Mouse (Mus musculus): ENCODE measurements around the gene Lrrn2.
"Not testable (repeated sequence)": the region's sequence is repeated elsewhere in the genome, so short reads cannot be mapped to it uniquely, and the experiment has no call there.

Gene Lrrn2

GRCm38 (mm10) chr1:132928907-132929250, 48.8 kb downstream of the Lrrn2 start:
- in situ Hi-C loops (cut with MboI, MseI), result loop anchor here (25.0 kb wide), 1 partner anchor 1058 kb away; no protein-coding TSS in a partner anchor

DNA sequence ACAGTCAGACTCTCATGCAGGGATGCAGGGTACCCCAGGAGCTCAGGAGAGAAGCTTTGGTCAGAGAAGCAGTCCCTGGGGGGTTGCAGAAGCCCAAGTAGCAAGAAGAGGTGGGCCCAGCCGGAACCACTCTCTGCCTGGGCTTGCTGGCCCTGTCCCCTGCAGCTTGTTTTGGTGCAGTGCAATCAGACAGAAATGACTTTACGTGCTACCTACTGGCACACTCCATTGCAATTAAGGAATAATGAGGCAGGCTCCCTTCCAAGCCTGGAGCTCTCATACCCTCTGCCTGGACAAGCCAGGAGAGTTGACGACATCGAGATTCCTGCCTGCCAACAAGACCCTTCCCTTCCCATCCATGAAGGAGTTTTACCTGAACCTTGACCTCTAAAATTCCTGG, 50.2 kb downstream of the Lrrn2 start:
- in situ Hi-C loops (cut with MboI, MseI), result loop anchor here (10.0 to 25.0 kb wide), 2 partner anchors 365 to 1057 kb away; no protein-coding TSS in a partner anchor

- in situ Hi-C loops (cut with MboI, MseI), result loop anchor here (10.0 to 25.0 kb wide), 2 partner anchors 368 to 1055 kb away; no protein-coding TSS in a partner anchor
Measured at GRCm38 (mm10) chr1:132932421-132932820, 52.3 kb downstream of the Lrrn2 start.

DNA sequence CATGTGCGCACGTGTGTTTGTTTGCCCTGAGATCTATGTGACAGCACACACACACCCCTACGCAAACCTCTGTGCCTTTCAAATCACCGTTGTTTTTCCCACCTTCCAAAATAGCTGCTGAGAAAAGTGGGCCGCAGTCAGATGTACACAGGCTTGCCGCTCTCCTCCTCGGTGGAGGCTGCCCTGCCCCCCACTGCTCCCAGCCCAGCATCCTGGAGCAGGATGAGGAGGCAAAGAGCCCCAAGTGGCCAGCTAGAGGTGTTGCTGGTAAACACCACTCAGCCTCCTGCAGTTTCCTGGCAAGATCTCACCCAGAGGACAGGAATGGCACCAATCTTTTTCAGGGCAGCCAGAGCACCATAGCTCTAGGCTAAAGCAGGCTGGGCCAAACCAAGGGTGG, 54.8 kb downstream of the Lrrn2 start:
- in situ Hi-C loops (cut with MboI, MseI), result loop anchor here (10.0 to 25.0 kb wide), 2 partner anchors 370 to 1052 kb away; no protein-coding TSS in a partner anchor

DNA sequence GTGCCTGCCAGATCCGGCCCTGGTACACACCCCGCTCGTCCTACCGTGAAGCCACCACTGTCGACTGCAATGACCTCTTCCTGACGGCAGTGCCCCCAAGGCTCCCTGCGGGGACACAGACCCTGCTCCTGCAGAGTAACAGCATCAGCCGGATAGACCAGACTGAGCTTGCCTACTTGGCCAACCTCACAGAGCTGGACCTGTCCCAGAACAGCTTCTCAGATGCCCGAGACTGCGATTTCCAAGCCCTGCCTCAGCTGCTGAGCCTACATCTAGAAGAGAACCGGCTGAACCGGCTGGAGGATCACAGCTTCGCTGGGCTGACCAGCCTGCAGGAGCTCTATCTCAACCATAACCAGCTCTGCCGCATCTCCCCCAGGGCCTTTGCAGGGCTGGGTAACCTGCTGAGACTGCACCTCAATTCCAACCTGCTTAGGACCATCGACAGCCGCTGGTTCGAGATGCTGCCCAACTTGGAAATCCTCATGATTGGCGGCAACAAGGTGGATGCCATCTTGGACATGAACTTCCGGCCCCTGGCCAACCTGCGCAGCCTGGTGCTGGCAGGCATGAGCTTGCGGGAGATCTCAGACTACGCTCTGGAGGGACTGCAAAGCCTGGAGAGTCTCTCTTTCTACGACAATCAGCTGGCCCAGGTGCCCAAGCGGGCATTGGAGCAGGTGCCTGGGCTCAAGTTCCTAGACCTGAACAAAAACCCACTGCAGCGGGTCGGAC, 57.4 kb downstream of the Lrrn2 start:
- in situ Hi-C loops (cut with MboI, MseI), result loop anchor here (10.0 to 25.0 kb wide), 2 partner anchors 373 to 1050 kb away; no protein-coding TSS in a partner anchor

DNA sequence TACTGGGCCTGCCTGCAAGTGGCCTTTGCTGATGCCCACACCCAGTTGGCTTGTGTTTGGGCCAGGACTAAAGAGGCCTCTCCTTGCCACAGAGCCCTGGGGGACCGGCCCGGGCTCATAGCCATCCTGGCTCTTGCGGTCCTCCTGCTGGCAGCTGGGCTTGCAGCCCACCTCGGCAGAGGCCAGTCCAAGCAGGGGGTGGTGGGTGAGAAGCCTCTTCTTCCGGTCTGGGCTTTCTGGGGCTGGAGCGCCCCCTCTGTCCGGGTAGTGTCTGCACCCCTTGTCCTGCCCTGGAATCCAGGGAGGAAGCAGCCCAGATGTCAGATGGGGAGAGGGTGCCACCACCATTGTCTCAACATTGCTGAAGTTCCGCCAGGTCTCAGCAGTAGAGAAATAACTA, 58.9 kb downstream of the Lrrn2 start:
- in situ Hi-C loops (cut with MboI, MseI), result loop anchor here (10.0 to 25.0 kb wide), 2 partner anchors 374 to 1048 kb away; no protein-coding TSS in a partner anchor

DNA sequence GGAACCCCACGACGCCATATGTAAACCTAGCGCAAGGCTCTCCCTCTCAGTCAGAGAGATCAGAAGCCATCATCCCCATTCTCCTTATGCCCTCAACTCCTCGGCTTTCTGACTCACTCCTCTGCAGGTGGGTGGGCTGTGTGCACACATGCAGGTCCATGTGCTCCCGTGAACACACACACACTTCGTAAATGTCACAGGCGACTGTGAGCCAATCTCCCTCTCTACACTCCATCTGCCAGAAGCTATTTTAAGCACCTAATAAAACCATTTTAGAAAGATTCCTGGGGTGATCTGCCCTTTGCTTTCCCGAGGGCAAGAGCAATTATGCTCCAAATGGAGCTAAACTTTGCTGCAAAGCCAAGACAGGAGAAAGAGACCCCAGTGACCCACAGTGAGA, 65.8 kb downstream of the Lrrn2 start:
- in situ Hi-C loops (cut with MboI, MseI), result loop anchor here (25.0 kb wide), 1 partner anchor 1041 kb away; no protein-coding TSS in a partner anchor

DNA sequence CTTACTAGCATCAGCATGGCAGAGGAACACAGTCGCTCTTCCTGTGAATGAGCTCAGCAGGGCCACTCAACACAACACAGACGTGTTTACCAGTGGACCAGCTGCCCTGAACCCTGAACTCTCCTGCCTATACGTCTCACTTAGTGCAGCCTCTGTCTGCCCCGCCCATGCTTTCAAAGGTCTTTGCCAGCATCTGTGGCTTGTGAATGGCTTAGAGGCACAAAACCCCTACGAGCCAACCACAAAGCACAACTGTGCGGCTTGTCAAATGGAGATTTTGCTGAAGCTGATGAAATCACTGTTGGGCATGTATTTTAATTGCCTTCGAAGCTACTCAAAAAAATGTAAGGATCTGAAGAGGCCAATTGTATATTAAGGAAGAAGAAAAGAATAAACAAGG, 67.7 kb downstream of the Lrrn2 start:
- in situ Hi-C loops (cut with MboI, MseI), result loop anchor here (25.0 kb wide), 1 partner anchor 1039 kb away; no protein-coding TSS in a partner anchor

DNA sequence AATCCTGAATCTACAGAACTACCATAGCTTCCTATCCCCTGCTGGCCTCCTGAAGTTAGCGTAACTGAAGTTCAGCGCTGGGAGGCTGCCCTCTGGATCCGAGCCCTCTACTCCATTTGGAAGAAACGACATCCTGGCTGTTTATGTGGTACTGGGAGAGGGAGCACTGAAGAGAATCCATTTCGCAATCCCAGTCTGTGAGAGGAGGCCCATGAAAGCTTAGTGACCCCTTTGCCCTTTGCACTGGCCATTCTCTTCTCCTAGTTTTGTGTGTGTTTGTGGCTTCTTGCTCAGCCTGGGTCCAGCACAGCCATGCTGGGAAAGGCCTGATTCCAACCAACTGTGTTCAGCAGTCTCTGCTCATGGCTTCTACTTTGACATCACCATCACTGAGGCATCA, 76.7 kb downstream of the Lrrn2 start:
- in situ Hi-C loops (cut with MboI, MseI), result no loop called here

- in situ Hi-C loops (cut with MboI, MseI), result no loop called here
Measured at GRCm38 (mm10) chr1:132961751-132962150, 81.7 kb downstream of the Lrrn2 start.

GRCm38 (mm10) chr1:132964106-132964505, 84.0 kb downstream of the Lrrn2 start:
- in situ Hi-C loops (cut with MboI, MseI), result no loop called here

DNA sequence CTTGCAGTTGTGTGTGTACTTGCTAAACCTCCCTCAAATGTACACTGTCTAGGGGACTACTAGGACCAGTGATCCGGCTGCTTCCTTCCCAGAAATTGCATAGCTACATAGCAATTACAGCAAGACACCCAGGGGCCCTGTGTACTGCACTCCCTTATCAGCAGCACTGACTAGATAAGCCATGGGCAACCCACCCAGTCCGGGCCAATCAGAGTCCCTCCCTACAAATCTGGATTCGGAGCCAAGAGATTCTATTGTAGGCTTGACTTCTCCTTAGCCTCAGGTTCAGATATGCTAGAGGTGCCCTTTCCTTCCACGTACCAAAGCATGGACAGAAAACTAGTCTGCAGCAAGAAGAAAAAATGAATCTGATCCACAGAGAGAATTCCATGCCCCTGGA, 84.6 kb downstream of the Lrrn2 start:
- in situ Hi-C loops (cut with MboI, MseI), result loop anchor here (5.0 kb wide), 1 partner anchor 207 kb away; no protein-coding TSS in a partner anchor

- in situ Hi-C loops (cut with MboI, MseI), result loop anchor here (5.0 kb wide), 1 partner anchor 211 kb away; no protein-coding TSS in a partner anchor
Measured at GRCm38 (mm10) chr1:132968659-132969058, 88.6 kb downstream of the Lrrn2 start.

DNA sequence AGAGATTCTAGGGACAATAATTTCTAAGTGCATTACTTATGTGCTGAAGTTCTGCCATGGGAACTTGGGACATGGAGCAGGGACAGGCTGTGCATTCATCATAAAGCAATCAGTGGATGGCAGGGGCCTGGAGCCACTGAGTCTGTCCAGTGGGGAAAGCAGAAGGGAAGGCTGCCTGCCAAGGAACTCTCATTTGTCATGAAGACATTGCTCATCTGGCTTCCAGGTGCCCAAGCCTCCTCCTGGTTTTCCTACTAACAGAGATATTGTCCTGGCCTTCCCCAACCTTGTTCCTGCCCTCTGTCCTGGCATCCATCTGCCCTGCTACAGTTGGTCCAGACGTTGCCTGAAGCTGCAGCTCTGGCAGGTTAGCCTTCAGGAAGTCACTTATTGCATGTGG, 97.3 kb downstream of the Lrrn2 start:
- in situ Hi-C loops (cut with MboI, MseI), result no loop called here

DNA sequence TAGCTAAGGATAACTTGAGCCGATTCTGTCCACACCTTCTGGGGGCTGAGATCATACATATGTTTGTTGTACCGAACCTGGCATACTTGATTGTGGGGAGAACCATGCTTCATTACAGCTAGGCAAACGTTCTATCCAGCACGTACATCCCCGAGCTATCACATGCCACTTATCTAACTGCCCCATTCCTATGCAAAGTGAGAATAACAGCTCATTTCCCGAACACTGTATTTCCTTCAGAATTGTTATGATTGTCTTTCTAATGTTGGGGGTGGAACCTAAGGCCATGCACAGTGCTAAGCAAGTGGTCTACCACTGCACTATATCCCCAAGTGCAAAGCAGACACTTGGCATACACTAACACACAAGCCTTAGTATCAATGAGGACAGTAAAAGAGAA, 101.2 kb downstream of the Lrrn2 start:
- in situ Hi-C loops (cut with MboI, MseI), result no loop called here

- in situ Hi-C loops (cut with MboI, MseI), result no loop called here
Measured at GRCm38 (mm10) chr1:132982728-132983127, 102.7 kb downstream of the Lrrn2 start.

GRCm38 (mm10) chr1:132988556-132989459, 108.7 kb downstream of the Lrrn2 start:
- in situ Hi-C loops (cut with MboI, MseI), result not testable (repeated sequence)
